Mouse (Mus musculus) left cerebral cortex, adult 2 months (tissue): Measurements from ENCODE around the gene Wdr18. TPM values are rescaled to one million over a fixed set of nuclear protein-coding genes. Genes with fewer than 3 reads are reported as not detected.
A peak's percentile ranks its signal among the peaks of the same experiment; 100 is the strongest.

ENCODE experiments used
- DNase-seq, 2 experiments: peaks; one replicate each; pipeline ENCODE4 v3.0.0; 2021 to 2022; ENCODE audit warnings: low spot score in 2 of 2, mixed read lengths in 1 of 2; ENCODE audit errors: extremely low spot score in 1 of 2
- H3K27ac ChIP-seq: fragments of 200-600 bp; 2 replicates; pipeline ENCODE4 v1.8.1; 2022
- H3K4me3 ChIP-seq: fragments of 200-600 bp; 2 replicates; pipeline ENCODE4 v1.8.1; 2022
- CTCF ChIP-seq: fragments of 200-600 bp; IDR thresholded peaks from 2 replicates; pipeline ENCODE4 v1.8.1; 2022; ENCODE audit warnings: antibody characterized with exemption, mild to moderate bottlenecking, moderate library complexity
- intact Hi-C: fragments of 180-260 bp; cut with DNase I; formaldehyde crosslinking; loops from one replicate; pipeline ENCODE4 v1.15.1; 2025
- total RNA-seq, 2 experiments: library from RNA; stranded (reverse); gene quantifications; 2 replicates each; pipeline ENCODE4 v1.2.3; 2021

Gene Wdr18
- total RNA-seq, 2 experiments from 2014 or later, result 45.4 to 49.4 TPM

- no peak for DNase-seq
- H3K27ac ChIP-seq, result no peak overlapping the region
- intact Hi-C loops, result no loop called here
- no peak for TF ChIP-seq CTCF
- H3K4me3 ChIP-seq, result no peak overlapping the region
These were observed 23.0 kb upstream of the Wdr18 start for GRCm38 (mm10) chr10:79936911-79937441.

- intact Hi-C loops, result no loop called here
- no peak for TF ChIP-seq CTCF
- Histone ChIP-seq H3K27ac (no peak overlapping the region), H3K4me3 (no peak overlapping the region)
- no peak for DNase-seq
These were observed 22.0 kb upstream of the Wdr18 start for GRCm38 (mm10) chr10:79937775-79938526.

GRCm38 (mm10) chr10:79940749-79941148 is 19.2 kb upstream of the Wdr18 start:
- no peak for DNase-seq
- Histone ChIP-seq H3K4me3 (no peak overlapping the region), H3K27ac (no peak overlapping the region)
- no peak for TF ChIP-seq CTCF
- intact Hi-C loops, result no loop called here

DNA sequence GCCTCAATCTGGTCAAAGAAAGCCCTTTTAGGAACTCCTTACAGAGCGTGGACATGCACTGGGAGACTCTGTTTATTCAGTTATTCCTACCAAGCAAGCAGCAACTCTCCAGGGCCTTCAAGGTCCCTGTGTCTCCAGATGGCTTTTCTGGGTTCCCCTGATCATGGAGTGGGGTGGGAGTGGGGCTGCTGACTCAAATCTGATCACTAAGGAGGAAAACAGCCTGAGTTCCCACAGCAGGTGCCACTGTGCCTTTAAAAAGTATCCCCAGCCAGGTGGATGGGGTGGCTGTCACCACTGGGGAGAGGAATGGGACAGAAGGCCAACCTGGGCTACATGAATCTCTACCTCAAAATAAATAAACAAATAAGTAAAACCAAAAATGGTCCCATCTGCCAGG is 17.0 kb upstream of the Wdr18 start:
- TF ChIP-seq CTCF, result no peak
- Histone ChIP-seq H3K27ac (no peak overlapping the region), H3K4me3 (no peak overlapping the region)
- no peak for DNase-seq
- intact Hi-C loops, result no loop called here

GRCm38 (mm10) chr10:79943471-79943901 is 16.5 kb upstream of the Wdr18 start:
- no peak for TF ChIP-seq CTCF
- DNase-seq, result no peak
- intact Hi-C loops, result no loop called here
- Histone ChIP-seq H3K27ac (no peak overlapping the region), H3K4me3 (no peak overlapping the region)

DNA sequence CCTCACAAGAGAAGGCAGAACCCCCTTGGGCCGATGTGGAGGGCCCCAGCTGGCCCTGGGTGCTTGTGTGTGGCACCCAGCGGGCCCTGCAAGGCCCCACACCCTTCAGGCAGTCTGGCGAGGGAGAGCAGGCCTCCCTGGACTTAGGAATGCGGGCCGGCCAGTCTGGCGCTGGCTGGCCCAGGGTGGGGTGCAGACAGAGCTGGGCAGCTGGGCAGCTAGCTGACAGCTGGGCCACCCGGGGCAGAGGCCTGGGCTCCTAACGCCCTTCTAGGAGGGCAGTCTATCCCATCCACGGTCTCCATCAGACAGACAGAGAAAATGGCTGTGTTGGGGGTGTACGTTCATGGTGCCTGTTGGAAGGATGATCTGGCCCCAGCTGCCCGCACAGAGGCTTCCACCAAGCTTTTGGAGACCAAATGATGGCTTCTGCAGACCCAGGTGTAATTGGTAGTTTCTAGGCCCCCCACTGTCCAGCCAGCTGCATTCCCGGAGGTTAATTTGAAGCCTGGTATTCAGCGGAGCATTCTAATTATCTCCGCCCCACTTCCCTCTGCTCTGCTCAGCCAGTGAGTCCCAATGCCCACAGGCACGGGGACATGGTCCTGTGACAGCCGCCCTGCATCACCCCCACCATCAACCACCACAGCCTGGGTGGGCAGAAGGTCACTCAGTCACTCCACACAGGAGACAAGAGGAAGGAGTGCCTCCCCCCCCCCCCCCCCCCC is 14.3 kb upstream of the Wdr18 start:
- H3K27ac ChIP-seq, result no peak overlapping the region
- DNase-seq, result no peak
- intact Hi-C loops, result no loop called here
- no peak overlapping the region for H3K4me3 ChIP-seq
- no peak for TF ChIP-seq CTCF

GRCm38 (mm10) chr10:79946752-79947322 is 13.1 kb upstream of the Wdr18 start:
- no peak for TF ChIP-seq CTCF
- Histone ChIP-seq H3K27ac (no peak overlapping the region), H3K4me3 (no peak overlapping the region)
- intact Hi-C loops, result no loop called here
- no peak for DNase-seq

DNA sequence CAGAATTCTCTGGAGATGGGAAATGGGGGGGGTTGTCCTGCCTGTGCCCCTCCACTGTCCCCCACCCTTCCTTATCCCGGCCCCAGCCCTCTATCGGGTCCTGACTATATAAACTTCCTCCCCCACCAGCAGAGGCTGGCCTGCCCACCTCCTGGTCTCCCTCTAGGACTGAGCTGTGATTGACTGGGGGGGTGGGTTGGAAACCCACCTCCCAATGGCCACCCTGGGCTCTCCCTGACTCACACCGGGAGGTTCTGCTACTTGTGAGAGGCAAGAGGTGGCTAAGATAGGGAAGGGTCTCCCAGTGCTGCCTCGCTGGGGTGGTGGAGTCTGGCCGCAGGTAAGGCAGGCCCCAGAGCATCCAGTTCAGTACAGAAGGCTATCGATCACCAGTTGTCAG is 12.4 kb upstream of the Wdr18 start:
- intact Hi-C loops, result no loop called here
- TF ChIP-seq CTCF, result no peak

GRCm38 (mm10) chr10:79949873-79950272 is 10.1 kb upstream of the Wdr18 start:
- Histone ChIP-seq H3K27ac (no peak overlapping the region), H3K4me3 (no peak overlapping the region)
- intact Hi-C loops, result no loop called here
- TF ChIP-seq CTCF, result no peak
- no peak for DNase-seq

More for the DNA sequence above, 12.4 kb upstream of the Wdr18 start:
- Histone ChIP-seq H3K27ac (no peak overlapping the region), H3K4me3 (no peak overlapping the region)
- DNase-seq, result no peak

GRCm38 (mm10) chr10:79950661-79951060 is 9.3 kb upstream of the Wdr18 start:
- H3K4me3 ChIP-seq, result no peak overlapping the region
- H3K27ac ChIP-seq, result no peak overlapping the region
- TF ChIP-seq CTCF, result no peak
- intact Hi-C loops, result no loop called here
- DNase-seq, result no peak

- TF ChIP-seq CTCF, result peak; percentile 71
- DNase-seq, result peak in 1 of 2 experiments; percentile 49
- intact Hi-C loops, result no loop called here
These were observed 6.0 kb upstream of the Wdr18 start for GRCm38 (mm10) chr10:79953946-79954345.

DNA sequence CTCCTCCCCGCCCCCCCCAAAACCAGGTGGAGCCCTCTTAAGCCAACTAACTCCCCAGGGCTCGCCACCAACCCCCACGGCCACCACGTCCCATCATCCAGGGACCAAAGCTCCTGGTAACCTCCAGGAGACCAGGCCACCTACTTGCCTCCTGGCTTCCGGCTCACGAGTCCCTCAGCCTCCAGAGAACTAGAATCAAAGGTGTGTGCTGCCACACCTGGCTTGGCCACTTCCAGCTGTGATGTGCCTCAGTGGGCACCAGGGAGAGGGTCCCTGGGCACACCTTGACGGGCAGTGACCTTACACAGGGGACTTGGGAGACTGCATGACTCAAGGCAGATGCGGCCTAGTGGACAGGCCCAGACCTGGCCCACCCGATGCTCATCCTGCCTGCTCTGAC is 4.3 kb upstream of the Wdr18 start:
- H3K4me3 ChIP-seq, result no peak overlapping the region
- no peak for TF ChIP-seq CTCF
- intact Hi-C loops, result no loop called here
- no peak overlapping the region for H3K27ac ChIP-seq
- DNase-seq, result no peak

More at GRCm38 (mm10) chr10:79953946-79954345, 6.0 kb upstream of the Wdr18 start:
- Histone ChIP-seq H3K4me3 (no peak overlapping the region), H3K27ac (no peak overlapping the region)
